Mouse (Mus musculus): Measurements from ENCODE around the gene Icmt.

DNA sequence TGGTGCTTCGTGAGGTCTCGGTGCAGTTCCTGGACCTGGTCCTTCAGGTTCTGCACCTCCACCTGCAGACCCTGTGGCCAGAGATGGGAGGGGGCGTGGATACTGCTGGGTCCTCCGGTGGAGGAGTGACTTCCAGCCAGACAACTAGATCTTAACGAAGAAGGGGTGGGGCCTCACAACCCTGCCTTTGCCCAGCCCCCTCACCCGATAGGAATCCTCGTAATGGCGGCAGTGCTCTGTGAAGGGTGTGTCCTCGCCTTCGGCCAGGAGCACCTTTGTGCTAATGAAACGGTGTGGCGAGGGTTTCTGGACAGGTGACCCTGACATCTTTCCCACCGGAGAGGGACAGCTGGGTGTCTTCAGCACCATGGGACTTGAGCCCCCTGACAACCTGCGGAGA, 15.2 kb downstream of the Icmt start:
- TF ChIP-seq MEF2A (IDR thresholded peaks at IDR 0.05; ENCODE audit: extremely low read depth, insufficient replicate concordance, low read depth, low read length, poor library complexity, severe bottlenecking) (no peak), POLR2A (IDR thresholded peaks at IDR 0.05; ENCODE audit: control insufficient read depth in 1 of 2, insufficient read depth in 1 of 2, low read depth in 1 of 2, low read length in 2 of 2, poor library complexity in 1 of 2) (no peak), EP300 (IDR thresholded peaks at IDR 0.05; ENCODE audit: low read depth in 1 of 2, low read length in 2 of 2) (no peak), USF1 (IDR thresholded peaks at IDR 0.05; ENCODE audit: low read depth, low read length) (no peak), POLR2AphosphoS5 (IDR thresholded peaks at IDR 0.05; ENCODE audit: borderline replicate concordance, low read depth, low read length) (no peak), GABPA (IDR thresholded peaks at IDR 0.05; ENCODE audit: low read depth, low read length) (no peak), NELFE (IDR thresholded peaks at IDR 0.05; ENCODE audit: low read depth, low read length) (no peak), HCFC1 (IDR thresholded peaks at IDR 0.05; ENCODE audit: low read depth, low read length) (no peak), CTCF (IDR thresholded peaks at IDR 0.05 in 2 of 3, conservative IDR thresholded peaks at IDR 0.05 in 1 of 3; ENCODE audit: control insufficient read depth in 1 of 3, insufficient read depth in 1 of 3, low read depth in 2 of 3, low read length in 3 of 3, poor library complexity in 1 of 3, severe bottlenecking in 1 of 3) (no peak), TCF12 (IDR thresholded peaks at IDR 0.05; ENCODE audit: low read depth, low read length) (no peak), USF2 (IDR thresholded peaks at IDR 0.05; ENCODE audit: borderline replicate concordance in 1 of 2, insufficient read depth in 1 of 2, low read depth in 1 of 2, low read length in 2 of 2) (no peak), ZKSCAN1 (IDR thresholded peaks at IDR 0.05; ENCODE audit: low read depth, low read length) (no peak), ZMIZ1 (IDR thresholded peaks at IDR 0.05; ENCODE audit: low read depth, low read length) (no peak)

Measured in MEL (cell line).